Mouse (Mus musculus) spleen, adult 2 months (tissue): ENCODE measurements around the gene Ldlrap1.

Experiments used
- CTCF ChIP-seq: fragments of 200-500 bp; IDR thresholded peaks from 2 replicates; pipeline ENCODE4 v1.5.1; 2011; ENCODE audit warnings: mild to moderate bottlenecking, inconsistent platforms; ENCODE audit not compliant: insufficient read depth, insufficient read length, insufficient replicate concordance; ENCODE audit errors: extremely low read depth
- POLR2A ChIP-seq: fragments of 200-500 bp; IDR thresholded peaks from 2 replicates; pipeline ENCODE4 v1.6.1; 2011; ENCODE audit warnings: low read depth, low read length, inconsistent platforms

GRCm38 (mm10) chr4:134769891-134770290 lies 2.1 kb upstream of the Ldlrap1 start:
- TF ChIP-seq CTCF (no peak), POLR2A (no peak)
